Mouse (Mus musculus): ENCODE results near the gene Gpr171.

The Gpr171 gene

DNA sequence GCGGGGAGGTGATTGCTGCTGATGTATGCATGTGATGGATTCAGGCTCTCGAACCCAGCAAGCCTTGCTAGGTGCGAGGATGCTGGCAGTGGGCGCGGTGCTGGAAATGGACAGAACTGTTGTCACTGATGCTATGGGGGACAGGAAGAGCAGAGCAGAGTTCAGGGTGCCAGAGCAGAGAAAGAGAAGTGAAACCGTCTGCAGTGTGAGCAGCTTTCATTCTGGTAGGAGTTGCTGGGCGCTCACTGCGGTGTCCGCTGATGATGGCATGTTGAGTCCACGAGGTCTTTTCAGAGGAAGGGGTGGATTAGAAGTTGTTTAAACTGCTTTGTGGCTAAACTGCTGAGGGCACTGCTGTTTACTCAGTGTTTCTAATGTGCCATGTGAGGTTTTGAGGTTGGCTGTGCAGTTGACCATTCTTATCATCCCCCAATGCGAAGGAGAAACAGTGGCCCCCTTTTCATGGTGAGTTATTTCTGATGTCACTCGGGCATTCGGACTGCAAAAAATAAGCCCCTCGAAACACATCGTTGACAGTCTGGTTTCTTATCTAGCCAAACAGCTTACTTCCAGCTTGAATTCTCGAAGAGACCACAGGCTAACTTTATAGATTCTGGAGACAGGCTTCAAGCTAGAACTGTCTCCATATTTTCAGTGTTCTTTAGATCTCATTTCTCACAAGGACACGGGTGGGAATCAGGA lies 46.6 kb downstream of the Gpr171 start:
- DNase-seq (ENCODE audit: low read depth) = no peak
